Mouse (Mus musculus) urinary bladder, postnatal 14 days (tissue): ENCODE data around the gene Rrp1b.
"Not testable (repeated sequence)": the region's sequence is repeated elsewhere in the genome, so short reads cannot be mapped to it uniquely, and the experiment has no call there.

Experiments
- DNase-seq: peaks from one replicate; pipeline ENCODE4 v3.0.0; 2021; ENCODE audit warnings: low spot score

The Rrp1b gene

DNA sequence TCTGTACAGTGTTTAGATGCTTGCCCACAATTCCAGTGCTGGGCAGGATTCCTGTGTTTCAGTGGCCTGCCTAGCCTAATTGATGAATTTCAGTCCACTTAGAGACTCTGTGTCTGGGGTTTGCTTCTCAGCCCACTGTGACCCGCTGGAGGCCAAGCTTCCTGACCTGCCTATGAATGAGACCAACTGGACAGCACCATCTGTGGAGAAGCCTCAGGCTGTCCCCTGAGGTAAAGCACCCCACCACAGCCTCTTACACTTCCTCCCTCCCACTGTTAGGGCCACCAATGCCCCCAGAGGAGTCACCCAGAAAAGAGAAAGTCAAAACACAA is 55.1 kb downstream of the Rrp1b start:
- DNase-seq: no peak

DNA sequence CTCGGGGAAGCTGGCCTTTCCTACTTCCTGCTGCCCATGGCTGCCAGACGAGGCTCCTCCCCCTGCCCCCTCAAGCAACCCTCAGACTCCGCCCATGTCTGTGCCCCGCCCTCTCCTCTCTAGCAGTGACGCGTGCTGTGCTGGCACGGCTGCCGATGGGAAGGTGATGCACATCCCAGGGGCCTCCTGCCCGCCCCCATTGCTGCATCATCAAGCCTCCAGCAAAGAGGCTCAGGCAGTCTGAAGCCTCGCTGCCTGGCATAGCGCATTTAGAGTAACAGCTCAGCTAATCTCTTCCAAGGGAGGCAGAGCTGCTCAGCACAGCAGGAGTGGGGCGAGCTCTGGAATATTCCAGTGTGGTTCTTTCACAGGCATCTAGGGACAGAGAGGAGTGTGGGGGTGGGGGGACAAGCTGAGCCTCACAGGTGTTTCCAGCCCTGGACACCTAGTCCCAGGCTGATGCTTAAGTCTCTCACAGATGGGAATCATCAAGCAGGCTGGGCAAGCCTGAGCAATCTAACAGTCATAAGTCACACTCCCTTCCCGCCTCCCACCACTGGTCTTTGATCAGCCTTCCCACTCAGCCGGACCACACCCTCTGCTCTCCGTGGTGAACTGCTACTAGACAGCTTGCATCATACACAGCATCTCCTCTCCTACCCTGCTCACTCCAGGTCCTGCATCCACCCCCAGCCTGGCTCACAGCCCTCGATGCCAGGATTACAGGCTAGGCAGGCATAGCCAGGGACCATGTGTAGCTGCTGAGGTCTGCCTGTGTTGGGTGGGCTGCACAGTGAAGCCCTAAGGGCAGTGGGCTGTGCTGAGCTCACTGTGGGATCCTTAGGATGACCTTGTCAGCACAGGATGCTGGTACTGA is 55.7 kb downstream of the Rrp1b start:
- peak; percentile 81 for DNase-seq

DNA sequence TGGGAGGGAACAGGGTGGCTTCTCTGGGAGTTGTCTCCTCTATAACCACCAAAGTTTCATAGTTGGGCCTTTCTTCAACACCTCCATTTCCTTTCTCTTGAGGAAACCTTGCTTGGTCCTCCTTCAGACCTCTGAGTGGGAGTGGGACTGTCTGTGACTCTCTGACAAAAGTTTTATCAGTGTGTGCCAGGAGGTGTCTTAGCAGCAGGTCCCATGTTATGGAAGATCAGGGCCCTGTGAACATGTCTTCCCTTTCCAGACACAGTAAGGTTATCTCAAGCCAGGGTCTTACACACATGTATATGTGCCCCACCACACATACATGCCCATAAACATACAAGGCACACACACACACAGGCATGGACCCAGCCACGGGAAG is 56.3 kb downstream of the Rrp1b start:
- DNase-seq: no peak

- DNase-seq: no peak
Measured at GRCm38 (mm10) chr17:32092895-32093294, 57.0 kb downstream of the Rrp1b start.

- DNase-seq: no peak
Measured at GRCm38 (mm10) chr17:32097676-32098075, 61.8 kb downstream of the Rrp1b start.

DNA sequence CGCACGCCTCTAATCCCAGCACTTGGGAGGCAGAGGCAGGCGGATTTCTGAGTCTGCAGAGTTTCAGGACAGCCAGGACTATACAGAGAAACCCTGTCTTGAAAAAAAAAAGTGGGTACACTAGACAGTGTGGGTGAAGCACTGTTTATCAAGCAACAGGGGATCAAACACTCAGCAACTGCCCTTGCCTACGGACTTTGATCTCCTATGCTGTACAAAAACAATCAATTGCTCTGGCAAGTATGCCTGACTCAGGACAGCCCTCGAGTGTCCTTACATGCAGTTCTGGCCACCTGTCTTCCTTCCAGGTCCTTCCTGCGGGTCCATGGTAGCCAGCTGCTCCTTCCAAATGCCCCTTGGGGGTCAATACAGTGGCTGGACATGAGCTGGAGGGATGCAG is 63.0 kb downstream of the Rrp1b start:
- not testable (repeated sequence) for DNase-seq

DNA sequence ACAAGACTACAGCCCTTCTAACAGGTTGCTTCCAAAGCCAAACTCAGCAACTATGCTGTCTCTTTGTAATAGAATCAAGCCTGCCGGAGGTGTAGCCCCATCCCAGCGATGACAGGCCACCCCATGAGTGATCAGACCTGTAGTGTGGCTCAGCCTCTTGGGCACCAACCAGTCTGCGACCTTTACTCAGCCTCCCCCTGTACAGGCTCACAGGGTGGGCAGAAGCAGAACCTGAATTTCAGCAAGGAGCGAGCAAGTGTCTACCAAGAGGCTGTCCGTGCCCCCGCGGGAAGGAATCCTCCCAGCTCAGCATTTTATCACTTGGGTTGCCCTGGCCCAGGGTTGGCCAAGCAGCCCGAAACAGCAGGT is 63.7 kb downstream of the Rrp1b start:
- peak; percentile 7 for DNase-seq

DNA sequence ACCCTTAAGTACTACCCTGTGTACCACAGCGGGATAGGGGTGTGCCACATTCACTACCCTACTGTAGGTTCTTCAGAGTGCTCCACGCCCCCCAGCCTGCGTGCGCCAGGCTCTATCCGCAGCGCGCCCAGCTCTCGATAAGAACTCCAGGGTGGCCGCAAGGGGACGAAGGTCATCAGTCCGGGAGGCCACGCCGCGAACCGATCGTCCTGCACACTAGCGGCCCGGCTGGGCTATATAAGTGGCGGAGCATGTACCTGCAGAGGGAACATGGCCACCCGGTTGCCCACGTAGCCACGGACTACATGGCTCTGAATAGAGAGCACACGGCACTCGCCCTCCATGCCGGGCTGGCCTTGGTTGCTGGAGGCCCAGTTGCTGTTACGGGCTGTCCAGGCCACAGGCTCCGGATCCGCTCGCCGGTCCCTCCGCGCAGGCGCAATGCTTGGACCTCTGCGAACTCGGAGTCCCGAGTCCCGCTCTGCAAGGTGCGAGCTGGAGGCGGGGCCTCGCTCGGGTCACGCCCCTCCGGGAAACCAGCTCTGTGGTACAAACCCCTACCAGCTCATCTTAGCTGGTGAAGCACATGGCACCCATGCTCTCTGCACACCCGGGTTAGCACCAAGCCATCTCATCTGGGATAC is 64.2 kb downstream of the Rrp1b start:
- peak; percentile 80 for DNase-seq

- DNase-seq: peak; percentile 18
Measured at GRCm38 (mm10) chr17:32103054-32103453, 67.2 kb downstream of the Rrp1b start.

DNA sequence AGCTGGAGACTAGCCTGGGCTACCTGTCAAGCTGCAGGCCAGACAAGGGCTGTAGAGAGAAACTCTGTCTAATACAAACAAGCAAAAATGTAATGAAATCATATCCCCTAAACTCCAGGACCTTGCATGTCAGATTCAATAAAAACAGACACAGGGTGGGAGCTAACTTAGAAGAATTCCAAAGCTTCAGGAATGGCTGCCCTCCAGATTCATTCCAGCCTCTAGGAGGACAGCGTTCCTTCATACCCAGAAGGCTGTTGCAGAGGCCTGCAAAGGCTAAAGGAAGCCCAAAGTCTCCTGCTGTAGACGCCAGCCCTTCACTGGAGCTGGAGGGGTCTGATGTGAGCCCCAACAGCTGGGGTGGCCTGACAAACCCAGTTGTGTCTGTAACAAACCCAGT is 70.5 kb downstream of the Rrp1b start:
- DNase-seq: no peak

DNA sequence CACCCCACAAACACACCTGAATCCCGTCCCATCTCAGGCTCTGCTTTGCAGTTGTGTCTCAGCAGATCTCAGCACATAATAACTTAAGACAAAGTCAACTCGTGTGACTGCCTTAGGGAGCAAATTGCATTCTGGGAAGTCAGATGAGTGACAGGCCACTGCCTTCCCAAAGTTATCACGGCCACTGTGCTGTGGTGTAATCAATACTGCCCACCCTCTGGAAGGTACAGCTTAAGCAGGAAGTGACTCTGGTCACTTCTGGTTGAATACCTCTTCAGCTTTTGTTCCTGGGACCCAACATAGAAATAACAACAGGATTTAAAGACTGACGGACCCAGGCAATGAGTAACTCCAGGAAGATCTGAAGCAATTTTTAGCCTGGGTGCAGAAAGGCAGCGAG is 72.0 kb downstream of the Rrp1b start:
- no peak for DNase-seq

DNA sequence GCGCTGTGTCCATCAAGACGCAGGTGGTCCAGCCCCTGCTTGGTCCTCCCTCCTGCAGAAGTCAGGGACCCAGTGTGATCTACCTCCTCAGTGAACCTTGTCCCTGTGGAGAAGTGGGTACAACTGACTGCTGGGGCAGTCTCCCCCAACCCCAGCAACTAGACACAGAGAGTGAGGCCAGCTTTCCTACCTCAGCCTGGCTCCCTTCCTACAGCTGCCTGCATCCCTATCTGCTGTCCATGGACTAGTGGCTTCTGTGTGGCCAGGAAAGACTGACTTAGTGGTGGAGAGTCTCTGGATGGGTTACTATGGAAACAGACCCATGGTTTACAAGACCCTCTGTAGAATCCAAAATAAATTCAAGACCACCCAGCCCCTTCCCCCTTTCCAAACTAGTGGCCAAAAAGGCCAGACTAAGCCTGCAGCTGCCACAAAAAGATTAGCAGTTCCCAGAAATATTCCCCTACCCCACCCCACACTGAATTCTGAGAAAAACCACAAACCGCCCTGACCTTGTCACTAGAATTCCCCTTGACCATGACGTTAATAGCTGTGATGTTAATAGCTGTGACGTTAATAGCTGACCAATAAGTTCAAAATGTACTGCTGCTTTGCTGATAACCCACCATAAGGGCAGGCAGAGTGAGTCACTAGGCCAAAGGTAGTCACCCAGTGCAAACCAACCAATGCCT is 72.6 kb downstream of the Rrp1b start:
- not testable (repeated sequence) for DNase-seq

GRCm38 (mm10) chr17:32109201-32109940 is 73.5 kb downstream of the Rrp1b start:
- no peak for DNase-seq

DNA sequence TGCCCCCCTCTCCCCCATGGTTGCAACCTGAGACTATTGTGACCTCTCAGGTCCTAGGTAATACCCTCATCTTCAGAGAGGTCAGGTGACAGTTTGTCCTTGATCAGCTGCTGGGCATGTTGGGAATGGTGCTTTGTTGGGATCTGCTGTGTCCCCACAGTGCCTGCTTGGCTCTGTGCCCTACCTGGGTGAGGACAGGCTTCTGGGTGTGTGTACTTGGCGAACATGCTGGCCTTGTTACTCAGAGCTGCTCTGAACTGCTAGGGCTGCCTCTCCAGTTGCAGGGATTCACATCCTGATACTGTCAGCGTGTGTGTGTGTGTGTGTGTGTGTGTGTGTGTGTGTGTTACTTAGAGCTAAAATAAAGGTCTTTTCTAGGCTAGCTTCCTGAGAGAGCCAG is 74.5 kb downstream of the Rrp1b start:
- DNase-seq: peak; percentile 77

- DNase-seq: no peak
Measured at GRCm38 (mm10) chr17:32110980-32111780, 75.3 kb downstream of the Rrp1b start.
